Mouse (Mus musculus) layer of hippocampus, adult 9-10 months (tissue): ENCODE data around the gene Otud3.

Source experiments
- DNase-seq: peaks from one replicate; pipeline ENCODE4 v3.0.0; 2022; ENCODE audit warnings: low spot score

The Otud3 gene

DNA sequence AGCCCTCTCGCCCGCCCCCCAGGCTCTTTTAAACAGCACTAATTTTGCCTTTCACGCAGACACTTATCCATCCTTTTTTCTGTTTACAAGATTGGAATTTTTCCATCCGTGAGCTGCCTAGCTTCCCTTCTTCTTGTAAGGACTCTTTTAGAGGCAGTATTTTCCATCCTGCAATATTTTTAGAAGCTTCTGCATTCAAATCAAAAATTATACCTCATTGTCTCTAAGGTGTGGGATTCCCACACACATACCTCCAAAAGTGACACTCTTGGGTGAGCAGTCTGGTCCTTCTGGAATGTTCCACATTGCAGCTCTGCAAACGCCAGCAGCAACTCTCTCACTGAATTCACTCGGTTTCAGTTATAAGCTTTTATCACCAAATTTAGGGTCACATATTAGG lies 60.8 kb downstream of the Otud3 start:
- DNase-seq, result no peak

- peak; percentile 47 for DNase-seq
Observed at GRCm38 (mm10) chr4:138851463-138851862, 62.3 kb downstream of the Otud3 start.
